Mouse (Mus musculus) embryonic facial prominence, embryonic 11.5 days (tissue): ENCODE measurements around the gene Ankrd63. TPM values are rescaled to one million over a fixed set of nuclear protein-coding genes. Genes with fewer than 3 reads are reported as not detected.

Experiments used
- ATAC-seq: fragments of 200-750 bp; cut with Nextera tagmentation; replicated peaks from 2 replicates; pipeline ENCODE4 v1.8.0; 2017; ENCODE audit warnings: low read depth; ENCODE audit not compliant: insufficient number of reproducible peaks, low FRiP score, low TSS enrichment
- DNase-seq: peaks from one replicate; pipeline ENCODE4 v3.0.0-alpha.2; 2015; ENCODE audit warnings: low spot score
- H3K27ac ChIP-seq: fragments of 300-500 bp; sonication (generic); replicated peaks from 2 replicates; pipeline ENCODE4 v1.5.1; 2014; ENCODE audit warnings: mild to moderate bottlenecking, low read depth, low read length, control low read depth
- H3K27me3 ChIP-seq: fragments of 300-500 bp; sonication (generic); 2 replicates; pipeline ENCODE4 v1.6.1; 2014; ENCODE audit warnings: mild to moderate bottlenecking, low read length, moderate library complexity, mixed read lengths; ENCODE audit not compliant: control insufficient read depth, insufficient read depth
- H3K36me3 ChIP-seq: fragments of 300-500 bp; sonication (generic); replicated peaks from 2 replicates; pipeline ENCODE4 v1.6.1; 2014; ENCODE audit warnings: low read depth, mild to moderate bottlenecking, low read length, moderate library complexity, mixed read lengths; ENCODE audit not compliant: control insufficient read depth, insufficient read depth
- H3K4me1 ChIP-seq: fragments of 300-500 bp; sonication (generic); 2 replicates; pipeline ENCODE4 v1.6.1; 2014; ENCODE audit warnings: low read length, mixed read lengths; ENCODE audit not compliant: control insufficient read depth, insufficient read depth
- H3K4me2 ChIP-seq: fragments of 300-500 bp; sonication (generic); 2 replicates; pipeline ENCODE4 v1.6.1; 2014; ENCODE audit warnings: low read depth, mild to moderate bottlenecking, control low read depth, low read length, moderate library complexity
- H3K4me3 ChIP-seq: fragments of 300-500 bp; sonication (generic); 2 replicates; pipeline ENCODE4 v1.5.1; 2014; ENCODE audit warnings: low read depth, low read length, control low read depth
- H3K9ac ChIP-seq: fragments of 300-500 bp; sonication (generic); replicated peaks from 2 replicates; pipeline ENCODE4 v1.6.1; 2014; ENCODE audit warnings: mild to moderate bottlenecking, control low read depth, low read length
- H3K9me3 ChIP-seq: fragments of 300-500 bp; sonication (generic); replicated peaks from 2 replicates; pipeline ENCODE4 v1.6.1; 2016; ENCODE audit warnings: mild to moderate bottlenecking, low read length, inconsistent platforms, mixed read lengths; ENCODE audit not compliant: control insufficient read depth
- WGBS: fragments of 180-500 bp; shearing (Covaris S2); extraction: QIAGEN DNeasy Blood & Tissue Kit; methylation state at CpG from one replicate; pipeline ENCODE4 v1.1.7; 2014; 5-methylcytosine and 5-hydroxymethylcytosine counted together
- polyA plus RNA-seq: library from polyadenylated mRNA; unstranded; fragments of >200 nt; fragmentation: Nextera tagmentation; extraction: Ambion mirVana; gene quantifications from 2 replicates; pipeline ENCODE4 v1.2.1, GENCODE M21; 2014

Gene Ankrd63
- polyA plus RNA-seq, 1 experiment from 2014 or later, result not detected

DNA sequence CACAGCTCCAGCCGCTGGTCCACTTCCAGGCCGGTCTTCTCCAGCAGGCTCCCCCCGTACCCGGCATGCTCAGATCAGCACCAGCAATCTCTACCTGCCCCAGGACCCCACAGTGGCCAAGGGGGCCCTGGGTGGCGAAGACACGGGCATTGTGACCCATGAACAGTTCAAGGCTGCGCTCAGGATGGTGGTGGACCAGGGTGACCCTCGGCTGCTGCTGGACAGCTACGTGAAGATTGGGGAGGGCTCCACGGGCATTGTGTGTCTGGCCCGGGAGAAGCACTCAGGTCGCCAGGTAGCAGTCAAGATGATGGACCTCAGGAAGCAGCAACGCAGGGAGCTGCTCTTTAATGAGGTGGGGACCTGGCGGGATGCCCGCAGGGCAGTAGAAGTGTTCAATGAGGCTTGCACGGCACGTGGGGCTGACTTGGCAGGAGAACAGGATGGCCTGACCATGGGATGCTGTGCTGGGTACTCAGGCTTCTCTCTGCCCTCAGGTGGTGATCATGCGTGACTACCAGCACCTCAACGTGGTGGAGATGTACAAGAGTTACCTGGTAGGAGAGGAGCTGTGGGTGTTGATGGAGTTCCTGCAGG, 10.3 kb downstream of the Ankrd63 start:
- Histone ChIP-seq H3K27ac (no peak overlapping the region), H3K4me3 (no peak overlapping the region), H3K9ac (no peak overlapping the region), H3K4me1 (no peaks in the 10 kb centered on the region; the same call in 1 of the 2 replicates), H3K36me3 (no peaks in the 10 kb centered on the region), H3K4me2 (no peak overlapping the region), H3K27me3 (peaks cover 9% of the 10 kb centered on the region), H3K9me3 (no peaks in the 10 kb centered on the region)
- DNase-seq (no peak), ATAC-seq (no peak)
- WGBS, result 84% methylated on average over 19 of the region's 19 CpGs

DNA sequence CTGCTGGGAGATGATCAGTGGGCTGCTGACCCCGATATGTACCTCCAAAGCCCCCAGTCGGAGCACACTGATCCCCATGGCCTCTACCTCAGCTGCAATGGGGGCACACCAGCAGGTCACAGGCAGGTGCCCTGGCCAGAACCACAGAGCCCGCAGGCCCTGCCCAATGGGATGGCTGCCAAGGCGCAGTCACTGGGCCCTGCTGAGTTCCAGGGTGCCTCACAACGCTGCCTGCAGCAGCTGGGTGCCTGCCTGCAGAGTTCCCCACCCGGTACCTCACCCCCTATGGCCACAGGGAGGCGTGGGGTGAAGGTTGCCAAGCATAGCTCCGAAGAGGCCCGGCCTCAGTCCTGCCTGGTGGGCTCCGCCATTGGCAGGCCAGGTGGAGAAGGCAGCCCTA, 13.9 kb downstream of the Ankrd63 start:
- Histone ChIP-seq H3K27ac (no peak overlapping the region), H3K27me3 (no peaks in the 10 kb centered on the region), H3K36me3 (no peaks in the 10 kb centered on the region), H3K9ac (no peak overlapping the region), H3K4me3 (no peak overlapping the region), H3K4me1 (no peaks in the 10 kb centered on the region), H3K4me2 (0 out of 2 replicates have a peak overlapping the region, but pooled peaks have one; percentile 1), H3K9me3 (no peaks in the 10 kb centered on the region)
- whole genome bisulfite sequencing, result 83% methylated on average over 10 of the region's 10 CpGs
- ATAC-seq (no peak), DNase-seq (no peak)

DNA sequence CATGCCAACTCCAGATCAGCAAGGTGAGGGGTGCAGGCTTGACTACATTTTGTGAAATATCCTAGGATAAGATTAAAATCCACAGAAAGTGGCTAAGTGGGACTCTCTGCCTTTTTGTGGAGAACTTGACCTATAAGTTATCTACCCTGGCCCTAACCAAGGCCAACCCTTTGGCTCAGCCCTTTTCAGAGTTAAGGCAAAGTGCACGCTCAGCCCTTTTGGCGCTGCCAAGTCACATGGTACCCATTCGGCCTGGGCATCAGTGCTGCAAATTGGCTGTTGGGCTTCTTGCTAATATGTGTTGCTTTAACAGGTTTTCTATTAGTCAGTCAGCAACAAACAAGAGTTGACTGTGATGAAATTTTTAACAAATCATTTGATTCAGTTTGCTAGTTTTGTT, 16.0 kb downstream of the Ankrd63 start:
- Histone ChIP-seq H3K9ac (no peak overlapping the region), H3K27ac (no peak overlapping the region), H3K9me3 (no peaks in the 10 kb centered on the region), H3K4me1 (no peaks in the 10 kb centered on the region), H3K4me2 (no peak overlapping the region), H3K27me3 (no peaks in the 10 kb centered on the region), H3K4me3 (no peak overlapping the region), H3K36me3 (no peaks in the 10 kb centered on the region)
- 87% methylated on average over 3 of the region's 3 CpGs for WGBS
- no peak for DNase-seq
- no peak for ATAC-seq

DNA sequence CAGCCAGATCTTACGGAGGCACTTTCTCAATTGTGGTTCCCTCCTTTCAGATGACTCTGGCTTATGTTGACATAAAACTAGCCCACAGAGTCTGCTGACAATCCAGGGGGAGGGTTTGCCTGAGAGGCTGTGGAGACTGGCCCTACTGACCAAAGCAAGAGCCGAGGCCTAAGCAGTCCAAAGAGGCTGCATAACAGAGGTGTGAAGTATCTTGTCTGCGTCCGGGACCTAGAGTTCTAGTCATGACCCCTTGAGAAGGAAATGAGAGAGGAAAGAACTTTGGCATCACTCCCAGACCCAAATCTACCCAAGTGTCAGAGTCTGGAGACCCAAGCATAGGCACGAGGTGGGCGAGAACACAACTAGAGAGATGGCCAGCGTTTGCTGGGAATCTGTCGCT, 17.1 kb downstream of the Ankrd63 start:
- no peak for DNase-seq
- 84% methylated on average over 8 of the region's 8 CpGs for WGBS
- no peaks in the 10 kb centered on the region for H3K4me1 ChIP-seq
- no peak overlapping the region for H3K4me3 ChIP-seq
- H3K27ac ChIP-seq, result no peak overlapping the region
- H3K9ac ChIP-seq, result no peak overlapping the region
- ATAC-seq, result no peak
- no peak overlapping the region for H3K4me2 ChIP-seq
- H3K9me3 ChIP-seq, result no peaks in the 10 kb centered on the region
- no peaks in the 10 kb centered on the region for H3K36me3 ChIP-seq
- H3K27me3 ChIP-seq, result no peaks in the 10 kb centered on the region

DNA sequence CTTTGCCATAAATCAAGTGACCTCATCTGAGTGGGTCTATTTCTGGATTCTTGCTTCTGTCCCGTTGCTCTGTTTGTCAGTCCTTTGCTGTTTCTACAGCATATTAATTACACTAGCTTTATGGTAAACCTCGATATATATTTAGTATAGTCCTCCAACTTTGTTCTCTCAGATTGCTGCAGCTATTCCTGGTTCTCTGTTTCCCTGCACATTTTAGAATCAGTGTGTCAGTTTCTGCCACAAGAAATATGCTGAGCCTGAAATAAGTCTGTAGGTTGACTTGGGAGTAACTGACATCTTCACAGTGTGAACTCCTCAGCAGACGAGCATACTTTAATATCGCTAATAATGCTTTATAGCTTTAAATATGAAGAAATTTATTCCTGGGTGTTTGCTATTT, 18.7 kb downstream of the Ankrd63 start:
- H3K4me1 ChIP-seq, result no peaks in the 10 kb centered on the region
- no peak for ATAC-seq

DNA sequence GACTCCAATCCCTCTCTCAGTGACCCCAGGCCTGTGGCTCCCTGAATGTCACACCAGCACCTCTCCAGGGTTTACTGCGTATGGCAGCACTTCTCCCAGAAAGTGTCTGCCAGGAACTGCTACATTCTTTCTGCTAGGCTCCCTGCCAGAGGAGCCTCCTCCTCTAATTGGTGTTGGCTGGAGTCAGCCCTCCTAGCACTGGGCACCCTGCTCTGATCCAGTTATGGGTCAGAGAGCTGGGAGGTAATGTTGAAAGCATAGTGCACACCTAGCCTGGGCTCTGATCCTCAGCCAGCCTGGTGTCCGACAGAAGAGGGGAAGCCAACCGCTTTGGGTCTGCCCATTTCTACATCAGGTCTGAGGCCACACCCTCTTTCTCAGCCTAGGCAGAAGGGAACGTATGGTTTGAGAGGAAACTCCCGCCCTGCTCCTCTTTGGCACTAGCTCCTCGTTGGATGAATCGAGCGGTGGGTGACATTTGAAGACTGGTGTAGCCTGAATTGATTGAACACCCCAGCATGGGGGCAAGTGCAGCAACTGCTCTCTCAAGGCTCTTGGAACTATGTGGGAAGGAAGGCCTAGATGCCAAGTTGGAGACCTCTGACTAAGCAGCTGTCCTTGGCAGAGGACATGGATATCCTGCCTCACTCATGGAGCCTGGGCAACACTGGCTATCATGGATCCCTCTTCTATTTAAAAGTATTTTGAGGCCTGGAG, 21.1 kb downstream of the Ankrd63 start:
- DNase-seq (no peak), ATAC-seq (no peak)
- Histone ChIP-seq H3K9ac (no peak overlapping the region), H3K36me3 (no peaks in the 10 kb centered on the region), H3K27me3 (peaks cover 7% of the 10 kb centered on the region), H3K4me3 (no peak overlapping the region), H3K4me1 (no peaks in the 10 kb centered on the region), H3K4me2 (no peak overlapping the region), H3K27ac (no peak overlapping the region), H3K9me3 (no peaks in the 10 kb centered on the region)
- 49% methylated on average over 8 of the region's 8 CpGs for WGBS

More for the DNA sequence above, 18.7 kb downstream of the Ankrd63 start:
- DNase-seq, result no peak
- Histone ChIP-seq H3K4me3 (no peak overlapping the region), H3K9me3 (no peaks in the 10 kb centered on the region), H3K27me3 (no peaks in the 10 kb centered on the region), H3K9ac (no peak overlapping the region), H3K36me3 (no peaks in the 10 kb centered on the region), H3K27ac (no peak overlapping the region), H3K4me2 (no peak overlapping the region)
- 87% methylated on average over 4 of the region's 4 CpGs for WGBS

DNA sequence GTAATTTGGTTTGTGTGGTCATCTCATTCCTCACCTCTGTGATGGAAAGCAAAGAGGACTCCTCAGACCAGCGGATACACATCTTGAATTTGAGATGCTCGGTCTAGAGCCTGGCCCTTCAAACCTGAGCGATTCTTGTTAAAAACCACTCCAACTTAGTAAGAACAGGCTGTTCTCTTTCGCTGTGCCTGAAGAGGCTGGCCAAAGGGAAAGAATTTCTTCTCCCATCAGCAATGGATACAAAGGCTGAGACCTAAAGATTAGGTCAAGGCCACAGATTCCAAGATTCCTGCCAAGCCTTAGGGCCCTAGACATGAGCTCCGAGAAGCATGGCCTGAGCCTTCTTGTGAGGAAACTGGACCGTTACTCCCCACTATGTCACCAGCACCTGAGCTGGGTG, 22.8 kb downstream of the Ankrd63 start:
- Histone ChIP-seq H3K9ac (no peak overlapping the region), H3K4me3 (no peak overlapping the region), H3K27ac (no peak overlapping the region), H3K4me1 (peaks cover 3% of the 10 kb centered on the region; the same call in 1 of the 2 replicates), H3K36me3 (no peaks in the 10 kb centered on the region), H3K27me3 (peaks cover 22% of the 10 kb centered on the region), H3K9me3 (no peaks in the 10 kb centered on the region), H3K4me2 (no peak overlapping the region)
- DNase-seq (no peak), ATAC-seq (no peak)
- WGBS, result 94% methylated on average over 6 of the region's 6 CpGs

DNA sequence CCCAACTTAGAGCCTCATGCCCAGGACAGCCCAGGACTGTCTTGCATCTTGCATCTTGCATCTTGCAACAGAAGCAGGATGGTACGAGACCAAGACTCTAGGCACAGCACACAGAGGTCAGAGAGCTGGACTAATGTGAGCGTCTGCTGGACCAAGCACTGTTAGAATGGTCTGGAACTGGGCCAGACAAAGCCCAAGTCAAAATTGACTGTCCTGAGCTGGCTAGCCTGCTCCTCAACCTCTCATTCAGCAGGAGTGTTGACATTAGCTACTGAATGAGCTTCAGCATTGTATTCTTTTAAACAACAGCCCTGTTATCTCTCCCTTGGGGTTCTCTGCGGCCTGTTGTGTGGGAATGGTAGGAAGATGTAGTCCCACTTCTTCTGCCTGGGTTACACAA, 24.2 kb downstream of the Ankrd63 start:
- no peak overlapping the region for H3K27ac ChIP-seq
- no peak for DNase-seq
- H3K27me3 ChIP-seq, result peaks cover 34% of the 10 kb centered on the region
- H3K4me2 ChIP-seq, result no peak overlapping the region
- 78% methylated on average over 3 of the region's 3 CpGs for WGBS
- H3K36me3 ChIP-seq, result no peaks in the 10 kb centered on the region
- H3K9me3 ChIP-seq, result no peaks in the 10 kb centered on the region
- H3K4me3 ChIP-seq, result no peak overlapping the region
- no peak overlapping the region for H3K9ac ChIP-seq
- H3K4me1 ChIP-seq, result peaks cover 3% of the 10 kb centered on the region; the same call in 1 of the 2 replicates
- ATAC-seq, result no peak
